Mouse (Mus musculus) lung, postnatal 0 days (tissue): Measurements from ENCODE around the gene Ptprn2.

Experiments used
- CTCF ChIP-seq: IDR thresholded peaks from 2 replicates; pipeline ENCODE4 v1.5.1; 2016; ENCODE audit warnings: antibody characterized with exemption, mild to moderate bottlenecking
- EP300 ChIP-seq: IDR thresholded peaks from 2 replicates; pipeline ENCODE4 v1.6.1; 2016; ENCODE audit warnings: antibody characterized with exemption, mild to moderate bottlenecking, control low read depth

DNA sequence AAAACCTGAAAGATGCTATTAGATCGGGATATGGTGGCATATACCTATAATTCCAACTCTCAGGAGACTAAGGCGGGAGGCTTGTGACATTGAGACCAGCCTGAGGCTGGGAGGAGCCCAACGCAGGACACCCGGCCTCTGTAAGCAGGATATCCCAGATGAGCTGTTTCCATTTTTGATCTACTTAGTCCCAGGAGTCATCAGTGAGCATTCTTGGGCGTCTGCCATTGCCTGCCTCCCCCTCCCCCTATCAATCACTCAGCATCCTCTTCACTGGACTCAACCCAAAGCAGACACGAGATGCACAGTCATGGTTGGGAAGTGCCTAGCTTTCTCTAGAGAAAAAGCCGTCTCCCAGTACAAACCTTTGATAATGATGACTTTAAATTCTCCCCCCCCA, 756.7 kb downstream of the Ptprn2 start:
- TF ChIP-seq CTCF = no peak
- TF ChIP-seq EP300 = 0 out of 2 replicates have a peak, but pooled peaks have one; percentile 29
